Mouse (Mus musculus): Measurements from ENCODE around the gene Snx25. TPM values are rescaled to one million over a fixed set of nuclear protein-coding genes. Genes with fewer than 3 reads are reported as not detected.

Gene Snx25
- total and polyA plus RNA-seq, 2 experiments from 2014 or later, result 2.4 to 14.7 TPM

- peak within 1 kb of the TSS; percentile 89 for H3K9ac ChIP-seq (replicated peaks; ENCODE audit: low read depth, low read length)
- peaks cover 3% of the 10 kb centered on the region; the same call in 1 of the 2 replicates for H3K4me1 ChIP-seq (ENCODE audit: control insufficient read depth, insufficient read depth)
- DNase-seq (ENCODE audit: low spot score) (peak; percentile 35), ATAC-seq (ENCODE audit: insufficient read depth, low read depth) (peak; percentile 61)
- 2% methylated on average over 59 of the region's 75 CpGs for WGBS
- H3K4me3 ChIP-seq (ENCODE audit: low read depth, low read length), result peak within 1 kb of the TSS; percentile 81
- TF ChIP-seq EP300 (IDR thresholded peaks at IDR 0.05; ENCODE audit: low read depth) (no peak), CTCF (IDR thresholded peaks at IDR 0.05; ENCODE audit: low read depth) (no peak)
- H3K27ac ChIP-seq (ENCODE audit: low read depth), result peak within 1 kb of the TSS; percentile 74
- H3K27me3 ChIP-seq (ENCODE audit: control insufficient read depth, insufficient read depth, low read length), result no peaks in the 10 kb centered on the region
- no peaks in the 10 kb centered on the region for H3K36me3 ChIP-seq (replicated peaks; ENCODE audit: control insufficient read depth, insufficient read depth, low read length)
- no peaks in the 10 kb centered on the region for H3K9me3 ChIP-seq (replicated peaks; ENCODE audit: control insufficient read depth, low read length)
- peak within 1 kb of the TSS; percentile 87 for H3K4me2 ChIP-seq (ENCODE audit: low read depth, low read length)
These were observed 527 bp downstream of the Snx25 start, which contains the start of gene Cfap97 for GRCm38 (mm10) chr8:46151202-46152062. Gene Cfap97, plus strand, starts transcription at chr8:46151771.

GRCm38 (mm10) chr8:46149782-46150181, 2.2 kb downstream of the Snx25 start:
- H3K27ac ChIP-seq (ENCODE audit: low read depth), result no peak overlapping the region
- no peaks in the 10 kb centered on the region for H3K27me3 ChIP-seq (ENCODE audit: control insufficient read depth, insufficient read depth, low read length)
- WGBS, result 87% methylated on average over 9 of the region's 9 CpGs
- H3K4me2 ChIP-seq (ENCODE audit: low read depth, low read length), result no peak overlapping the region
- no peak overlapping the region for H3K9ac ChIP-seq (replicated peaks; ENCODE audit: low read depth, low read length)
- ATAC-seq (ENCODE audit: insufficient read depth, low read depth) (no peak), DNase-seq (ENCODE audit: low spot score) (no peak)
- H3K4me1 ChIP-seq (ENCODE audit: control insufficient read depth, insufficient read depth), result peaks cover 3% of the 10 kb centered on the region; the same call in 1 of the 2 replicates
- no peaks in the 10 kb centered on the region for H3K36me3 ChIP-seq (replicated peaks; ENCODE audit: control insufficient read depth, insufficient read depth, low read length)
- TF ChIP-seq EP300 (IDR thresholded peaks at IDR 0.05; ENCODE audit: low read depth) (no peak), CTCF (IDR thresholded peaks at IDR 0.05; ENCODE audit: low read depth) (no peak)
- no peaks in the 10 kb centered on the region for H3K9me3 ChIP-seq (replicated peaks; ENCODE audit: control insufficient read depth, low read length)
- no peak overlapping the region for H3K4me3 ChIP-seq (ENCODE audit: low read depth, low read length)

DNA sequence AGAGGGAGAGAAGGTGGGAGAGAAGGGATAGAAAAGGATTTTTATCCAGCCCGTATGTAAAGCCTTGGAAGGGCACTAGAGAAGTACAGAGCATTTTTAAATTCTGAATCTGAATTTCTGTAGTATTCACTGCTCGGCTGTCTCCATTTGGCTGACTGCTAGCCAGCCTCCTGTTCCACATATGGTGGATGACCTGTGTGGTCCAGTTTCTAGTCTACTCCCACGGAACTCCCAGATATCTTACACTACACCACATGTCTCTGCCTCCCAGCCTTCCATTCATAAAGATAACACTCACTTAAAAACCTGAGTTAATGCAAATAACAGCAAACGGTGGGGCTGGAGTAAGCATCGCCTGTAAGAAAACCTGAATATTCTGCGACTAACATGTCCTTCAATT, 2.7 kb downstream of the Snx25 start:
- peaks cover 3% of the 10 kb centered on the region; the same call in 1 of the 2 replicates for H3K4me1 ChIP-seq (ENCODE audit: control insufficient read depth, insufficient read depth)
- no peak for ATAC-seq (ENCODE audit: insufficient read depth, low read depth)

DNA sequence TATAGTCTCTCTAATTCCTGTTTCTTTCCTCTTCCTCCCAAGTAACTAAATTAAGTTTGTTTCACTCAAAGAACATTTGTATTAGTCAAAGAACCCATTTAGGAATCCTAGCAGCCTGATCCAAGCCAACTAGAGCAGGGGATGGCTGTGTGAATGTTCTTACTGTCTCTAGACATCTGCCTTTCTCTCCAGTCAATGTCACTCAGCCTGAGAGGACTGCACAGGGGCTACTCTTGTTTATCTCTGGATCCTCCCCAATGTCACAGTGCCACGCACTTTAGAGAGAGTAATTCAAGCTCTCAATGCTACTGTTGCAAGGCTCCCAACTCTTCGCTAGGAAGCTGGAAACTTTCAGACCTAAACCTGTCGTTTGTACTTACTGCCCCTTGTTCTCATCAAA, 5.8 kb downstream of the Snx25 start:
- WGBS, result 19% methylated on average over 3 of the region's 3 CpGs
- ATAC-seq (ENCODE audit: insufficient read depth, low read depth) (no peak), DNase-seq (ENCODE audit: low spot score) (peak; percentile 5)
- Histone ChIP-seq H3K36me3 (replicated peaks; ENCODE audit: control insufficient read depth, insufficient read depth, low read length) (no peaks in the 10 kb centered on the region), H3K9ac (replicated peaks; ENCODE audit: low read depth, low read length) (0 out of 2 replicates have a peak overlapping the region, but pooled peaks have one; percentile 25), H3K9me3 (replicated peaks; ENCODE audit: control insufficient read depth, low read length) (no peaks in the 10 kb centered on the region), H3K4me1 (ENCODE audit: control insufficient read depth, insufficient read depth) (peaks cover 6% of the 10 kb centered on the region; the same call in 1 of the 2 replicates), H3K4me2 (ENCODE audit: low read depth, low read length) (no peak overlapping the region), H3K27ac (ENCODE audit: low read depth) (no peak overlapping the region), H3K4me3 (ENCODE audit: low read depth, low read length) (no peak overlapping the region), H3K27me3 (ENCODE audit: control insufficient read depth, insufficient read depth, low read length) (no peaks in the 10 kb centered on the region)
- TF ChIP-seq CTCF (IDR thresholded peaks at IDR 0.05; ENCODE audit: low read depth) (no peak), EP300 (IDR thresholded peaks at IDR 0.05; ENCODE audit: low read depth) (no peak)

More for the DNA sequence above, 2.7 kb downstream of the Snx25 start:
- Histone ChIP-seq H3K9ac (replicated peaks; ENCODE audit: low read depth, low read length) (no peak overlapping the region), H3K36me3 (replicated peaks; ENCODE audit: control insufficient read depth, insufficient read depth, low read length) (no peaks in the 10 kb centered on the region), H3K4me2 (ENCODE audit: low read depth, low read length) (no peak overlapping the region), H3K9me3 (replicated peaks; ENCODE audit: control insufficient read depth, low read length) (no peaks in the 10 kb centered on the region), H3K27ac (ENCODE audit: low read depth) (no peak overlapping the region), H3K27me3 (ENCODE audit: control insufficient read depth, insufficient read depth, low read length) (no peaks in the 10 kb centered on the region), H3K4me3 (ENCODE audit: low read depth, low read length) (no peak overlapping the region)
- TF ChIP-seq EP300 (IDR thresholded peaks at IDR 0.05; ENCODE audit: low read depth), result no peak
- no peak for DNase-seq (ENCODE audit: low spot score)
- 89% methylated on average over 6 of the region's 6 CpGs for WGBS

DNA sequence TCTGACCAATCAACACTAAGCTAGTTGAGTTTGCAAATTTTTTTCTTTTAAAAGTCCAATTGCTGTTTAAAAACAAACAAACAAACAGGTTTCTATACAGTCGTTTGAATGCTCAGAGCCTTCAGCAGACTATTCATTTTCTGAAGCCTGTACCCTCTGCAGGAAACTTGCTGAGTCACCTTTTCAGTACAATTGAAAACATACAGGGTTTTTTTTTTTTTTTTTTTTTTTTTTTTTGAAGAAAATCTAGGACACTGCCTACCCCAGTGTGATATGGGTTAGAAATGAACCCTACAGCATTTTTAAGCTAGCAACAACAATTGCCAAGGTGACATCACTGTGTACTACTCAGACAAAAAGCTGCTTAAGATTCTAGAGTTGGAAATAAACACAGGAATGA, 8.0 kb downstream of the Snx25 start:
- Histone ChIP-seq H3K9ac (replicated peaks; ENCODE audit: low read depth, low read length) (no peak overlapping the region), H3K27ac (ENCODE audit: low read depth) (no peak overlapping the region), H3K4me2 (ENCODE audit: low read depth, low read length) (no peak overlapping the region), H3K4me1 (ENCODE audit: control insufficient read depth, insufficient read depth) (0 out of 2 replicates have a peak, but pooled peaks cover 3% of the 10 kb centered on the region), H3K27me3 (ENCODE audit: control insufficient read depth, insufficient read depth, low read length) (no peaks in the 10 kb centered on the region), H3K4me3 (ENCODE audit: low read depth, low read length) (no peak overlapping the region), H3K36me3 (replicated peaks; ENCODE audit: control insufficient read depth, insufficient read depth, low read length) (no peaks in the 10 kb centered on the region), H3K9me3 (replicated peaks; ENCODE audit: control insufficient read depth, low read length) (no peaks in the 10 kb centered on the region)
- DNase-seq (ENCODE audit: low spot score) (peak; percentile 3), ATAC-seq (ENCODE audit: insufficient read depth, low read depth) (no peak)
- no peak for TF ChIP-seq CTCF (IDR thresholded peaks at IDR 0.05; ENCODE audit: low read depth)
- TF ChIP-seq EP300 (IDR thresholded peaks at IDR 0.05; ENCODE audit: low read depth), result no peak
- WGBS, result 39% methylated on average over 1 of the region's 1 CpGs
